Mouse (Mus musculus) CD8-positive naive resting alpha-beta T cell, adult 2 months (primary cell): ENCODE data around the gene Olfr365.

Experiments
- DNase-seq, 2 experiments: peaks; one replicate each; pipeline ENCODE4 v3.0.0; 2022; ENCODE audit warnings: low read depth in 2 of 2, low spot score in 2 of 2

Olfr365 gene

GRCm38 (mm10) chr2:37187898-37188297 is at the start of gene Olfr365:
Olfr365 (plus strand) TSS chr2:37188198.
- no peak for DNase-seq

- DNase-seq: no peak
Observed at GRCm38 (mm10) chr2:37139022-37139421, 49.0 kb upstream of the Olfr365 start, which contains the start of gene Olfr364-ps1. Olfr364-ps1 (plus strand) TSS chr2:37139322.

DNA sequence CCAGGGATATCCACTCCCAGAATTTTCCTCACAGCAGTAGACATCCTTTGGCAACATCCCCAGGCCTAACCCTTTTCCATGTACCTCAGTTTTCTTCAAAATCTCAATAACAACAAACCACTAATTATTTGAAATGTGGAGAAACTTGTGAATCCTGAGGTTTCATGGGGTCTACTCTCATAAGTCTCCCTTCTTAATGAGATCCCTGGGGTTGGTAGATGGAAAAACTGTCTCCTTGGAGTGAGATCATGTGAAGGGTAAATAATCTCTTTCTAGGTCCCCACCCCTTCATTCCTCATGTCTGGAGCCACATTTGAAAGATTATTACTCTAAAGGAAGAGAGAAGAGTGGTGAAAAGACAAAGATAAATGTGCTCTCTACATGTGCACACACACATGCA is 23.3 kb downstream of the Olfr365 start, which contains the start of gene Olfr366:
Olfr366 (plus strand) TSS at position 301 of the 400 bp plus-strand sequence.
- DNase-seq: no peak
